Mouse (Mus musculus): ENCODE results near the gene Atp2b4. TPM values are rescaled to one million over a fixed set of nuclear protein-coding genes. Genes with fewer than 3 reads are reported as not detected.
A peak's percentile ranks its signal among the peaks of the same experiment; 100 is the strongest.

Gene Atp2b4
- polyA plus RNA-seq, 1 experiment from 2014 or later = 13.5 TPM

DNA sequence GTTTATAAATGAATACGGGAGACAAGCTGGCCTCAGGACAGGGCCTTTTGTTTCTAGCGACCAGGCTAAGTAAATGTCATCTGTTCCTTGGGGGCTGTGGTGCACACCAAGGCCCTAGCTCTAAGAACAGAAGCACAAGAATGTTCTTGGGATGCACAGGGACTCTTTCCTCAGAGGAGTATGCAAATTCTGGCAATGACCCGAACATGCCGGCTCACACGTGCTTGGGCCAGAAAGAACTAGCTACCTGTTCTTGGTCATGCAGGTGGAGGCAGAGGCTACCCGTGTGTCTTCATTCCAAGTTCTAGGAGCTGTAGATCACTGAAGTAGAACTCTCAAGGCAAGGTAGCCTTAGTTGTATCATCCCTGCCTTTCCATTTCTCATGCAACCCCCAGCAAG is 59.7 kb downstream of the Atp2b4 start:
- ATAC-seq (ENCODE audit: low FRiP score, low TSS enrichment) (no peak), DNase-seq (ENCODE audit: low spot score) (no peak)
- no peaks in the 10 kb centered on the region for H3K9me3 ChIP-seq (ENCODE audit: control insufficient read depth, low read length)
- no peak overlapping the region for H3K9ac ChIP-seq (ENCODE audit: low read length)
- WGBS = 67% methylated on average over 6 of the region's 6 CpGs
- H3K27me3 ChIP-seq (ENCODE audit: control insufficient read depth, insufficient read depth, low read length) = no peaks in the 10 kb centered on the region
- no peak overlapping the region for H3K4me3 ChIP-seq (ENCODE audit: low read depth, low read length)
- TF ChIP-seq EP300 (optimal IDR thresholded peaks at IDR 0.05) (no peak), CTCF (IDR thresholded peaks at IDR 0.05; ENCODE audit: low read depth) (no peak)
- H3K36me3 ChIP-seq (ENCODE audit: control insufficient read depth, insufficient read depth, low read length) = no peaks in the 10 kb centered on the region
- H3K4me2 ChIP-seq (replicated peaks; ENCODE audit: low read depth) = no peak overlapping the region
- no peak overlapping the region for H3K27ac ChIP-seq (replicated peaks)
- H3K4me1 ChIP-seq (replicated peaks; ENCODE audit: control insufficient read depth, insufficient read depth) = peaks cover 10% of the 10 kb centered on the region

DNA sequence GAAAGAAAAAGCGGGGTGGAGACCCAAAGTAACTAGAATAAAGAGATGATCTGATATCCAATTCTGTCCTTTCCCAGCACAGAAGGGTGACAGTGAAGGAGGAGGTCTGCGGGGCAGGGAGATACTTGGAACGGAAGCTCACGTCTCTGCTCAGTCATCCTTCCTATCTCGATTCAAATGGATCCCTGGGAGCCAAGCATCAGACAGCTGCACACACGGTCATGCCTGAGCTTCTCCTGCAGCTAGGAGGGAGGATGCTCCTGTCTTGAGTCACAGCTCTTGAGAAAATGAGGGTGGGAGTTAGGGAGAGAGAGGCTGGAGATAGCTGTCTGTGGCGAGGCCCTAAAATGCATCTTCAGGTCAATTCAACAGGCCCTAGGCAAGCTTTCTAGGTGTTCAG is 64.2 kb downstream of the Atp2b4 start:
- no peak overlapping the region for H3K4me3 ChIP-seq (ENCODE audit: low read depth, low read length)
- no peak overlapping the region for H3K4me2 ChIP-seq (replicated peaks; ENCODE audit: low read depth)
- peaks cover 4% of the 10 kb centered on the region for H3K36me3 ChIP-seq (ENCODE audit: control insufficient read depth, insufficient read depth, low read length)
- no peaks in the 10 kb centered on the region; the same call in 1 of the 2 replicates for H3K4me1 ChIP-seq (replicated peaks; ENCODE audit: control insufficient read depth, insufficient read depth)
- no peak overlapping the region for H3K9ac ChIP-seq (ENCODE audit: low read length)
- WGBS = 63% methylated on average over 7 of the region's 7 CpGs
- no peak overlapping the region for H3K27ac ChIP-seq (replicated peaks)
- ATAC-seq (ENCODE audit: low FRiP score, low TSS enrichment) (no peak), DNase-seq (ENCODE audit: low spot score) (no peak)
- H3K9me3 ChIP-seq (ENCODE audit: control insufficient read depth, low read length) = no peaks in the 10 kb centered on the region
- H3K27me3 ChIP-seq (ENCODE audit: control insufficient read depth, insufficient read depth, low read length) = no peaks in the 10 kb centered on the region
- TF ChIP-seq EP300 (optimal IDR thresholded peaks at IDR 0.05) (no peak), CTCF (IDR thresholded peaks at IDR 0.05; ENCODE audit: low read depth) (no peak)

DNA sequence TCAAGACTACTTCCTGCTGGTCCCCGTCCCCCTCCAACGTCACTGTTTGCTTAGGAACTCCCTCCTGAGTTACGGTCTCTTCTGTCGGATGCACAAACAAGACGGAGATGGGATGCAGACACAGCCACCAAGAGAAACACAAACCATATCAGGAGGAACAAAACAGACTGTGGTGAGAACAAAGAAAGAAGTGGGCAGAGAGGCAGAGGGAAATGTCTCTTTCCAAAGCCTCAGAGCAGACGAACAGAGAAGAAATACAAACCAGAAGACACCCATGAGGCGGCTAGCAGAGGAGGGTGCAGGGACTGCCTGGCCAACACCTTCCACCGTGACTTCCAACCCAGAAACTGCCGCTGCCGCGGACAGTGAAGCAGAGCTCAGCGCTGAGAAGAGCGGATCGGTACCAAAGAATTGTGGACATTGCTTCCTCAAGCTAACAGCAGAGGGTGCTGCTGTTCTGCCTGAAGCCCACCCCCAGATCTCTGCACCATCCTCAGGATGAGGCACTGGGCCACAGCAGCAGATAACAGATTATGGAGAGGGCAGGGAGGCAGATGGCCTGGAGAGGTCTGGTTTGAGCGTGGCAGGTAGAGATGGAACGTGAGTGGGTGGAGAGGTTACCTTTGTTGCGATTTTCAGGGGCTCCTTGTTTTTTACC is 64.7 kb downstream of the Atp2b4 start:
- H3K4me3 ChIP-seq (ENCODE audit: low read depth, low read length) = no peak overlapping the region
- H3K27ac ChIP-seq (replicated peaks) = no peak overlapping the region
- H3K4me2 ChIP-seq (replicated peaks; ENCODE audit: low read depth) = peak overlapping the region; percentile 25; the same call in 1 of the 2 replicates
- H3K4me1 ChIP-seq (replicated peaks; ENCODE audit: control insufficient read depth, insufficient read depth) = no peaks in the 10 kb centered on the region
- peak; percentile 51 for DNase-seq (ENCODE audit: low spot score)
- WGBS = 17% methylated on average over 17 of the region's 17 CpGs
- peak; percentile 60 for ATAC-seq (ENCODE audit: low FRiP score, low TSS enrichment)
- H3K9me3 ChIP-seq (ENCODE audit: control insufficient read depth, low read length) = no peaks in the 10 kb centered on the region
- TF ChIP-seq EP300 (optimal IDR thresholded peaks at IDR 0.05) (no peak), CTCF (IDR thresholded peaks at IDR 0.05; ENCODE audit: low read depth) (peak; percentile 96)
- H3K27me3 ChIP-seq (ENCODE audit: control insufficient read depth, insufficient read depth, low read length) = no peaks in the 10 kb centered on the region
- no peak overlapping the region; the same call in 1 of the 2 replicates for H3K9ac ChIP-seq (ENCODE audit: low read length)
- H3K36me3 ChIP-seq (ENCODE audit: control insufficient read depth, insufficient read depth, low read length) = peaks cover 7% of the 10 kb centered on the region

DNA sequence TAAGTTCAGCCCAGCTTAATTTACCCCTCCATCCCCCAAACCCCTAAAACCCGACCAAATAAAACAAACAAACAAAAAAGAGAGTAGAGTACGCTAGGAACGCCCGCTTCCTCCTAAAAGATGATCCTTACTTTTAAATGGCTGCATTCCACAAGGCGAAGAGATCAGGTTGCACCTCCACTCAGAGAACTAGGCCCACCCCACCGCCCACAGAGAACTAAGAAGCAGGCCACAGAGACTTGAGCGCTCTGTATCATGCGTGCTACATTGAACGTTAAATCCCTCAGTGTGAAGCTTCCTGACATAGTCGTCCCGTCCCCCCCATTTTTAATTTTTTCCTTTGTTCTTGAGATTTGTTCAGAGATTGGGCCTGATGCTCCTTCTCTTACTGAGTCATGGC is 68.0 kb downstream of the Atp2b4 start:
- DNase-seq (ENCODE audit: low spot score) (no peak), ATAC-seq (ENCODE audit: low FRiP score, low TSS enrichment) (no peak)
- Histone ChIP-seq H3K9ac (ENCODE audit: low read length) (no peak overlapping the region), H3K4me1 (replicated peaks; ENCODE audit: control insufficient read depth, insufficient read depth) (no peaks in the 10 kb centered on the region), H3K27me3 (ENCODE audit: control insufficient read depth, insufficient read depth, low read length) (no peaks in the 10 kb centered on the region), H3K27ac (replicated peaks) (no peak overlapping the region), H3K4me3 (ENCODE audit: low read depth, low read length) (no peak overlapping the region), H3K36me3 (ENCODE audit: control insufficient read depth, insufficient read depth, low read length) (peaks cover 15% of the 10 kb centered on the region), H3K9me3 (ENCODE audit: control insufficient read depth, low read length) (no peaks in the 10 kb centered on the region), H3K4me2 (replicated peaks; ENCODE audit: low read depth) (no peak overlapping the region)
- TF ChIP-seq EP300 (optimal IDR thresholded peaks at IDR 0.05) = no peak
- no peak for TF ChIP-seq CTCF (IDR thresholded peaks at IDR 0.05; ENCODE audit: low read depth)
- WGBS = 61% methylated on average over 11 of the region's 11 CpGs

- H3K9me3 ChIP-seq (ENCODE audit: control insufficient read depth, low read length) = no peaks in the 10 kb centered on the region
- no peaks in the 10 kb centered on the region for H3K4me1 ChIP-seq (replicated peaks; ENCODE audit: control insufficient read depth, insufficient read depth)
- H3K36me3 ChIP-seq (ENCODE audit: control insufficient read depth, insufficient read depth, low read length) = peaks cover 12% of the 10 kb centered on the region
- H3K27me3 ChIP-seq (ENCODE audit: control insufficient read depth, insufficient read depth, low read length) = no peaks in the 10 kb centered on the region
- no peak overlapping the region for H3K27ac ChIP-seq (replicated peaks)
- no peak overlapping the region for H3K4me3 ChIP-seq (ENCODE audit: low read depth, low read length)
- no peak overlapping the region for H3K9ac ChIP-seq (ENCODE audit: low read length)
- no peak overlapping the region for H3K4me2 ChIP-seq (replicated peaks; ENCODE audit: low read depth)
- no peak for DNase-seq (ENCODE audit: low spot score)
- TF ChIP-seq EP300 (optimal IDR thresholded peaks at IDR 0.05) = no peak
- TF ChIP-seq CTCF (IDR thresholded peaks at IDR 0.05; ENCODE audit: low read depth) = no peak
- 75% methylated on average over 7 of the region's 7 CpGs for WGBS
- no peak for ATAC-seq (ENCODE audit: low FRiP score, low TSS enrichment)
These were observed 72.5 kb downstream of the Atp2b4 start for GRCm38 (mm10) chr1:133728339-133728738.

GRCm38 (mm10) chr1:133720342-133720741 is 80.5 kb downstream of the Atp2b4 start:
- H3K4me2 ChIP-seq (replicated peaks; ENCODE audit: low read depth) = no peak overlapping the region
- no peak overlapping the region for H3K4me3 ChIP-seq (ENCODE audit: low read depth, low read length)
- no peak overlapping the region for H3K27ac ChIP-seq (replicated peaks)
- 81% methylated on average over 7 of the region's 7 CpGs for WGBS
- H3K36me3 ChIP-seq (ENCODE audit: control insufficient read depth, insufficient read depth, low read length) = peaks cover 10% of the 10 kb centered on the region; the same call in 1 of the 2 replicates
- TF ChIP-seq EP300 (optimal IDR thresholded peaks at IDR 0.05) (no peak), CTCF (IDR thresholded peaks at IDR 0.05; ENCODE audit: low read depth) (no peak)
- ATAC-seq (ENCODE audit: low FRiP score, low TSS enrichment) = no peak
- no peak for DNase-seq (ENCODE audit: low spot score)
- no peaks in the 10 kb centered on the region for H3K9me3 ChIP-seq (ENCODE audit: control insufficient read depth, low read length)
- H3K27me3 ChIP-seq (ENCODE audit: control insufficient read depth, insufficient read depth, low read length) = no peaks in the 10 kb centered on the region
- no peak overlapping the region for H3K9ac ChIP-seq (ENCODE audit: low read length)
- no peaks in the 10 kb centered on the region for H3K4me1 ChIP-seq (replicated peaks; ENCODE audit: control insufficient read depth, insufficient read depth)
